In the genomic region with DNA sequence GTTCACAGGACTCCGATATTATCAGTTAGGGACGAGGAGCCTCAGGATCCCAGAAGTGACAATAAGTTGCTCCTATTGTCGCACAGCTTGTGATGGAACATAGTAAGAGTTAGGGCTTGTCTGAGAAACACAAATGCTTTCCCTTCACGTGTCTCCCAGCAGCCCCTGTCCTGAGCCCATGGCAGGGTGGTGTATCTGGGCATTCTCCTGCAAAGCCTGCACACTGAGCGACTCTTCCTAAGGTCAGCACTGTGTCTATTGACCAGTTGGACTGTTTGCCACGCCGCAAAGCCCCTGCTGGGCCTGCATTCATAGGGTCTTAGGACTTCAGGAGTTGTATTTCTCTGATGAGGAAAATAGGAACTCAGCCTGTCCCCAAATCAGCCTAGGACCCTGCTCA, we compare ENCODE assay signal across 27 mouse cellular contexts. TPM values are rescaled to one million over a fixed set of nuclear protein-coding genes. Genes with fewer than 3 reads are reported as not detected.
DNase-seq lines count a peak whose midpoint lies in the region; ATAC-seq and TF ChIP-seq lines count a peak whose summit lies in the region.
"Had no signal": no experiment of that assay in that cellular context is flagged by ENCODE, and none has a peak within 500 bp of the region (broad histone marks: within the 10 kb centered on the region; RNA-seq: fewer than 3 reads in every experiment).

No protein-coding gene starts in this region.

- no peaks in the 10 kb centered on the region for H3K27me3 ChIP-seq in forebrain, postnatal 0 days (ENCODE audit: insufficient read depth, low read length)
- H3K27me3 ChIP-seq in forebrain, embryonic 11.5 days (ENCODE audit: control insufficient read depth, insufficient read depth, low read length): no peaks in the 10 kb centered on the region
- H3K27me3 ChIP-seq in lung, embryonic 16.5 days (ENCODE audit: control insufficient read depth, insufficient read depth, low read depth, low read length): no peaks in the 10 kb centered on the region
- no peaks in the 10 kb centered on the region for H3K27me3 ChIP-seq in midbrain, postnatal 0 days (ENCODE audit: insufficient read depth, low read length)
- H3K27me3 ChIP-seq: heart, embryonic 13.5 days; kidney, embryonic 15.5 days; limb, embryonic 13.5 days; neural tube, embryonic 15.5 days had no signal

- no peak for DNase-seq in forebrain, postnatal 0 days
- DNase-seq in forebrain, embryonic 11.5 days (ENCODE audit: low spot score): no peak
- no peak for DNase-seq in layer of hippocampus, adult 2 months (ENCODE audit: low spot score in 2 of 2)
- DNase-seq in layer of hippocampus, adult 9-10 months (ENCODE audit: low spot score): no peak
- no peak for DNase-seq in lung, adult 18-20 months
- DNase-seq in midbrain, postnatal 0 days (ENCODE audit: low spot score): no peak
- DNase-seq in gastrocnemius, adult 18-20 months (ENCODE audit: low spot score): no peak
- DNase-seq: adrenal gland, postnatal 14 days; cerebellum, adult 11 months; cerebellum, adult 9-10 months; cerebellum, postnatal 36 days; heart, postnatal 10 days; kidney, adult 18-20 months; kidney, postnatal 25 days; retina, postnatal 1 day; right cerebral cortex, postnatal 14 days had no signal

- peak; percentile 16; the same call in 1 of the 2 replicates for ATAC-seq in forebrain, postnatal 0 days
- ATAC-seq in forebrain, embryonic 11.5 days (replicated peaks; ENCODE audit: low FRiP score): no peak
- ATAC-seq in lung, embryonic 16.5 days (ENCODE audit: low read depth): peak; percentile 24; the same call in 1 of the 2 replicates
- ATAC-seq in midbrain, postnatal 0 days (ENCODE audit: low FRiP score): 0 out of 2 replicates have a peak, but pooled peaks have one; percentile 47
- ATAC-seq: CD4-positive, CD25-positive, alpha-beta regulatory T cell, adult 4 months; liver, embryonic 12.5 days had no signal

- no peak overlapping the region for H3K4me2 ChIP-seq in forebrain, postnatal 0 days (ENCODE audit: low read depth)
- no peak overlapping the region for H3K4me2 ChIP-seq in forebrain, embryonic 11.5 days (ENCODE audit: low read depth, low read length, severe bottlenecking)
- H3K4me2 ChIP-seq in lung, embryonic 16.5 days (ENCODE audit: low read depth, low read length): 0 out of 2 replicates have a peak overlapping the region, but pooled peaks have one; percentile 17
- H3K4me2 ChIP-seq in midbrain, postnatal 0 days (ENCODE audit: low read depth, low read length, poor library complexity, severe bottlenecking): no peak overlapping the region
- H3K4me2 ChIP-seq: heart, embryonic 13.5 days; hindbrain, embryonic 14.5 days; kidney, embryonic 15.5 days; limb, embryonic 13.5 days; liver, embryonic 12.5 days; neural tube, embryonic 15.5 days had no signal

- no peak overlapping the region for H3K27ac ChIP-seq in forebrain, postnatal 0 days (ENCODE audit: low read depth, low read length)
- H3K27ac ChIP-seq in forebrain, embryonic 11.5 days (ENCODE audit: low read depth, low read length): no peak overlapping the region
- peak overlapping the region; percentile 70 for H3K27ac ChIP-seq in layer of hippocampus, adult 2 months
- peak overlapping the region; percentile 88 for H3K27ac ChIP-seq in lung, embryonic 16.5 days (ENCODE audit: low read length)
- H3K27ac ChIP-seq in midbrain, postnatal 0 days (ENCODE audit: low read depth, low read length): no peak overlapping the region
- H3K27ac ChIP-seq: heart, embryonic 13.5 days; kidney, embryonic 15.5 days; limb, embryonic 13.5 days; liver, embryonic 12.5 days; neural tube, embryonic 15.5 days had no signal

- H3K9ac ChIP-seq in forebrain, postnatal 0 days: no peak overlapping the region
- no peak overlapping the region for H3K9ac ChIP-seq in forebrain, embryonic 11.5 days (ENCODE audit: low read length)
- no peak overlapping the region for H3K9ac ChIP-seq in lung, embryonic 16.5 days (ENCODE audit: low read length)
- H3K9ac ChIP-seq in midbrain, postnatal 0 days (replicated peaks; ENCODE audit: low read length, poor library complexity, severe bottlenecking): no peak overlapping the region
- H3K9ac ChIP-seq: heart, embryonic 13.5 days; hindbrain, embryonic 14.5 days; kidney, embryonic 15.5 days; limb, embryonic 13.5 days; liver, embryonic 12.5 days; neural tube, embryonic 15.5 days had no signal

- H3K4me3 ChIP-seq in forebrain, postnatal 0 days (ENCODE audit: low read depth, low read length): no peak overlapping the region
- no peak overlapping the region for H3K4me3 ChIP-seq in forebrain, embryonic 11.5 days (ENCODE audit: low read depth, low read length)
- H3K4me3 ChIP-seq in layer of hippocampus, adult 2 months: no peak overlapping the region
- no peak overlapping the region for H3K4me3 ChIP-seq in lung, embryonic 16.5 days (ENCODE audit: low read length)
- H3K4me3 ChIP-seq in midbrain, postnatal 0 days (ENCODE audit: low read depth, low read length): no peak overlapping the region
- H3K4me3 ChIP-seq: heart, embryonic 13.5 days; kidney, embryonic 15.5 days; limb, embryonic 13.5 days; liver, embryonic 12.5 days; megakaryocyte, embryonic 14.5 days; neural tube, embryonic 15.5 days had no signal

- H3K36me3 ChIP-seq in forebrain, postnatal 0 days (ENCODE audit: insufficient read depth): no peaks in the 10 kb centered on the region
- no peaks in the 10 kb centered on the region for H3K36me3 ChIP-seq in forebrain, embryonic 11.5 days (ENCODE audit: control insufficient read depth, insufficient read depth, low read length)
- no peaks in the 10 kb centered on the region for H3K36me3 ChIP-seq in lung, embryonic 16.5 days (ENCODE audit: control insufficient read depth, insufficient read depth, low read length)
- no peaks in the 10 kb centered on the region for H3K36me3 ChIP-seq in midbrain, postnatal 0 days (ENCODE audit: insufficient read depth, low read length)
- H3K36me3 ChIP-seq: heart, embryonic 13.5 days; kidney, embryonic 15.5 days; limb, embryonic 13.5 days; liver, embryonic 12.5 days; neural tube, embryonic 15.5 days had no signal

- H3K4me1 ChIP-seq in forebrain, postnatal 0 days (ENCODE audit: insufficient read depth): peaks cover 12% of the 10 kb centered on the region
- H3K4me1 ChIP-seq in forebrain, embryonic 11.5 days (replicated peaks; ENCODE audit: control insufficient read depth, insufficient read depth, low read length): peaks cover 10% of the 10 kb centered on the region
- H3K4me1 ChIP-seq in lung, embryonic 16.5 days (replicated peaks; ENCODE audit: control insufficient read depth, insufficient read depth, low read length): peaks cover 28% of the 10 kb centered on the region
- H3K4me1 ChIP-seq in midbrain, postnatal 0 days (ENCODE audit: insufficient read depth, low read length): peaks cover 4% of the 10 kb centered on the region; the same call in 1 of the 2 replicates
- H3K4me1 ChIP-seq: kidney, embryonic 15.5 days; limb, embryonic 13.5 days; liver, embryonic 12.5 days had no signal

- no peak for TF ChIP-seq CTCF in forebrain, postnatal 0 days (IDR thresholded peaks at IDR 0.05; ENCODE audit: low read depth)
- no peak for TF ChIP-seq CTCF in layer of hippocampus, adult 2 months (conservative IDR thresholded peaks at IDR 0.05)
- no peak for TF ChIP-seq CTCF in midbrain, postnatal 0 days (IDR thresholded peaks at IDR 0.05)

- WGBS in forebrain, postnatal 0 days: 51% methylated on average over 7 of the region's 7 CpGs
- WGBS in forebrain, embryonic 11.5 days: 62% methylated on average over 7 of the region's 7 CpGs
- WGBS in lung, embryonic 16.5 days: 46% methylated on average over 7 of the region's 7 CpGs
- 54% methylated on average over 7 of the region's 7 CpGs for WGBS in midbrain, postnatal 0 days

- no peaks in the 10 kb centered on the region for H3K9me3 ChIP-seq in forebrain, postnatal 0 days (ENCODE audit: low read length)
- H3K9me3 ChIP-seq in forebrain, embryonic 11.5 days (ENCODE audit: control insufficient read depth, low read length): no peaks in the 10 kb centered on the region
- H3K9me3 ChIP-seq in lung, embryonic 16.5 days (ENCODE audit: control insufficient read depth, low read length): no peaks in the 10 kb centered on the region
- H3K9me3 ChIP-seq in midbrain, postnatal 0 days (ENCODE audit: low read length): no peaks in the 10 kb centered on the region
- H3K9me3 ChIP-seq: heart, embryonic 13.5 days; kidney, embryonic 15.5 days; limb, embryonic 13.5 days; liver, embryonic 12.5 days; megakaryocyte, embryonic 14.5 days; neural tube, embryonic 15.5 days had no signal

RNA-seq across cellular contexts. Expression of gene Slc24a4, which starts 15.6 kb away (rescaled TPM):
- total RNA-seq in forebrain, postnatal 0 days (2014; rRNA removed): 3.0 and 5.6 TPM in 2 replicates
- polyA plus RNA-seq in forebrain, postnatal 0 days (2015; fragmentation: Nextera tagmentation; extraction: Ambion mirVana): 1.4 and 2.4 TPM in 2 replicates
- 0.13 and 0.16 TPM in 2 replicates for polyA plus RNA-seq in forebrain, embryonic 11.5 days (2014; fragmentation: Nextera tagmentation; extraction: Ambion mirVana)
- total RNA-seq in layer of hippocampus, adult 2 months (2021): 10 to 100 TPM; 46.6 to 48.6 TPM
- 3.1 and 4.3 TPM in 2 replicates for polyA plus RNA-seq in lung, embryonic 16.5 days (2015; fragmentation: Nextera tagmentation; extraction: Ambion mirVana)
- total RNA-seq in midbrain, postnatal 0 days (2014; rRNA removed): 5.0 and 5.3 TPM in 2 replicates
- polyA plus RNA-seq in midbrain, postnatal 0 days (2015; fragmentation: Nextera tagmentation; extraction: Ambion mirVana): 2.4 and 2.6 TPM in 2 replicates
- not detected for total RNA-seq in gastrocnemius, adult 18-20 months (2021)
- total RNA-seq: gastrocnemius, adult 8-10 months had no signal
- polyA plus RNA-seq: CD4-positive, CD25-positive, alpha-beta regulatory T cell, adult 4 months; liver, embryonic 12.5 days; small intestine, adult 2 months had no signal

Comparison
In these comparisons a context has a peak if more than half of its experiments do, and no peak if none do; other contexts are left out.
1. H3K27ac ChIP-seq: peak in layer of hippocampus, adult 2 months (single experiment) and lung, embryonic 16.5 days (single experiment); none in forebrain, postnatal 0 days (single experiment), forebrain, embryonic 11.5 days (single experiment) and midbrain, postnatal 0 days (single experiment).